Mouse (Mus musculus) brain, embryonic 14.5 days (tissue): ENCODE measurements around the gene Spaca6.

ENCODE experiments used
- CTCF ChIP-seq: fragments of 200-500 bp; IDR thresholded peaks from 2 replicates; pipeline ENCODE4 v1.5.1; 2012; ENCODE audit warnings: inconsistent platforms, mild to moderate bottlenecking, moderate library complexity, borderline replicate concordance; ENCODE audit not compliant: insufficient read depth, insufficient read length; ENCODE audit errors: extremely low read depth
- POLR2A ChIP-seq: fragments of 200-500 bp; IDR thresholded peaks from 2 replicates; pipeline ENCODE4 v1.6.1; 2012; ENCODE audit warnings: mild to moderate bottlenecking, inconsistent platforms, borderline replicate concordance; ENCODE audit not compliant: poor library complexity, insufficient read depth, insufficient read length, severe bottlenecking; ENCODE audit errors: extremely low read depth

- TF ChIP-seq CTCF (no peak), POLR2A (no peak)
Observed at GRCm38 (mm10) chr17:17830731-17831130, 3.8 kb downstream of the Spaca6 start.
